Mouse (Mus musculus) brain, embryonic 14.5 days (tissue): ENCODE measurements at regions not wholly inside any gene's neighbourhood (a gene's known extent, or its start where the extent isn't known, plus 50 kb on each side); places are given as distances from the start of the nearest gene placed in this dataset.

ENCODE experiments used
- CTCF ChIP-seq: fragments of 200-500 bp; IDR thresholded peaks from 2 replicates; pipeline ENCODE4 v1.5.1; 2012; ENCODE audit warnings: inconsistent platforms, mild to moderate bottlenecking, moderate library complexity, borderline replicate concordance; ENCODE audit not compliant: insufficient read depth, insufficient read length; ENCODE audit errors: extremely low read depth
- POLR2A ChIP-seq: fragments of 200-500 bp; IDR thresholded peaks from 2 replicates; pipeline ENCODE4 v1.6.1; 2012; ENCODE audit warnings: mild to moderate bottlenecking, inconsistent platforms, borderline replicate concordance; ENCODE audit not compliant: poor library complexity, insufficient read depth, insufficient read length, severe bottlenecking; ENCODE audit errors: extremely low read depth

GRCm38 (mm10) chr16:27678275-27678674 lies 289.6 kb downstream of the Ccdc50 start:
- TF ChIP-seq POLR2A: no peak
- no peak for TF ChIP-seq CTCF
